Mouse (Mus musculus): ENCODE data around the gene Tmem229b. TPM values are rescaled to one million over a fixed set of nuclear protein-coding genes. Genes with fewer than 3 reads are reported as not detected.
"Not testable (repeated sequence)": the region's sequence is repeated elsewhere in the genome, so short reads cannot be mapped to it uniquely, and the experiment has no call there.

The Tmem229b gene
- polyA plus RNA-seq, 1 experiment from 2014 or later, result 3.8 TPM

- peaks cover 6% of the 10 kb centered on the region for H3K4me1 ChIP-seq
- DNase-seq (ENCODE audit: low spot score), result no peak
- H3K9me3 ChIP-seq, result no peaks in the 10 kb centered on the region
- H3K4me3 ChIP-seq, result no peak overlapping the region
- no peaks in the 10 kb centered on the region for H3K36me3 ChIP-seq (replicated peaks)
- H3K27ac ChIP-seq (replicated peaks), result no peak overlapping the region
- WGBS, result 91% methylated on average over 4 of the region's 4 CpGs
- no peaks in the 10 kb centered on the region for H3K27me3 ChIP-seq (replicated peaks; ENCODE audit: low read depth, poor library complexity, severe bottlenecking)
Observed at GRCm38 (mm10) chr12:78975836-78976235, 31.6 kb downstream of the Tmem229b start.

GRCm38 (mm10) chr12:78974767-78975166, 32.7 kb downstream of the Tmem229b start:
- Histone ChIP-seq H3K4me1 (peaks cover 6% of the 10 kb centered on the region), H3K27ac (replicated peaks) (no peak overlapping the region), H3K4me3 (no peak overlapping the region), H3K36me3 (replicated peaks) (no peaks in the 10 kb centered on the region), H3K27me3 (replicated peaks; ENCODE audit: low read depth, poor library complexity, severe bottlenecking) (no peaks in the 10 kb centered on the region), H3K9me3 (no peaks in the 10 kb centered on the region)
- DNase-seq (ENCODE audit: low spot score), result no peak
- 95% methylated on average over 5 of the region's 5 CpGs for WGBS

- DNase-seq (ENCODE audit: low spot score), result no peak
- H3K36me3 ChIP-seq (replicated peaks), result no peaks in the 10 kb centered on the region
- H3K27ac ChIP-seq (replicated peaks), result no peak overlapping the region
- H3K4me3 ChIP-seq, result no peak overlapping the region
- 68% methylated on average over 2 of the region's 2 CpGs for WGBS
- no peaks in the 10 kb centered on the region for H3K9me3 ChIP-seq
- no peaks in the 10 kb centered on the region for H3K27me3 ChIP-seq (replicated peaks; ENCODE audit: low read depth, poor library complexity, severe bottlenecking)
- peaks cover 6% of the 10 kb centered on the region for H3K4me1 ChIP-seq
Observed at GRCm38 (mm10) chr12:78973779-78974178, 33.6 kb downstream of the Tmem229b start.

- H3K4me1 ChIP-seq, result peaks cover 6% of the 10 kb centered on the region
- 40% methylated on average over 2 of the region's 2 CpGs for WGBS
- no peak overlapping the region for H3K4me3 ChIP-seq
- no peaks in the 10 kb centered on the region for H3K9me3 ChIP-seq
- no peaks in the 10 kb centered on the region for H3K36me3 ChIP-seq (replicated peaks)
- no peaks in the 10 kb centered on the region for H3K27me3 ChIP-seq (replicated peaks; ENCODE audit: low read depth, poor library complexity, severe bottlenecking)
- no peak overlapping the region for H3K27ac ChIP-seq (replicated peaks)
- no peak for DNase-seq (ENCODE audit: low spot score)
Observed at GRCm38 (mm10) chr12:78971649-78972048, 35.8 kb downstream of the Tmem229b start.

GRCm38 (mm10) chr12:78970725-78971124, 36.7 kb downstream of the Tmem229b start:
- no peak overlapping the region for H3K4me3 ChIP-seq
- no peaks in the 10 kb centered on the region for H3K27me3 ChIP-seq (replicated peaks; ENCODE audit: low read depth, poor library complexity, severe bottlenecking)
- H3K27ac ChIP-seq (replicated peaks), result no peak overlapping the region
- no peaks in the 10 kb centered on the region for H3K9me3 ChIP-seq
- H3K36me3 ChIP-seq (replicated peaks), result no peaks in the 10 kb centered on the region
- no peak for DNase-seq (ENCODE audit: low spot score)
- WGBS, result 86% methylated on average over 7 of the region's 7 CpGs
- peaks cover 6% of the 10 kb centered on the region for H3K4me1 ChIP-seq

- H3K27ac ChIP-seq (replicated peaks); H3K9me3 ChIP-seq; H3K36me3 ChIP-seq (replicated peaks); H3K4me3 ChIP-seq; DNase-seq (ENCODE audit: low spot score); H3K27me3 ChIP-seq (replicated peaks; ENCODE audit: low read depth, poor library complexity, severe bottlenecking); H3K4me1 ChIP-seq: not testable (repeated sequence)
- 94% methylated on average over 11 of the region's 11 CpGs for WGBS
Observed at GRCm38 (mm10) chr12:78964496-78964895, 42.9 kb downstream of the Tmem229b start.

- H3K4me3 ChIP-seq, result no peak overlapping the region
- H3K27ac ChIP-seq (replicated peaks), result no peak overlapping the region
- H3K4me1 ChIP-seq, result no peaks in the 10 kb centered on the region
- DNase-seq (ENCODE audit: low spot score), result no peak
- no peaks in the 10 kb centered on the region for H3K27me3 ChIP-seq (replicated peaks; ENCODE audit: low read depth, poor library complexity, severe bottlenecking)
- peaks cover 12% of the 10 kb centered on the region; the same call in 1 of the 2 replicates for H3K9me3 ChIP-seq
- no peaks in the 10 kb centered on the region for H3K36me3 ChIP-seq (replicated peaks)
- WGBS, result 87% methylated on average over 4 of the region's 4 CpGs
Observed at GRCm38 (mm10) chr12:78956405-78956804, 51.0 kb downstream of the Tmem229b start.

GRCm38 (mm10) chr12:78952484-78952883, 54.9 kb downstream of the Tmem229b start:
- H3K27me3 ChIP-seq (replicated peaks; ENCODE audit: low read depth, poor library complexity, severe bottlenecking), result no peaks in the 10 kb centered on the region
- H3K4me1 ChIP-seq, result peaks cover 2% of the 10 kb centered on the region; the same call in 1 of the 2 replicates
- no peak overlapping the region for H3K27ac ChIP-seq (replicated peaks)
- no peaks in the 10 kb centered on the region for H3K36me3 ChIP-seq (replicated peaks)
- DNase-seq (ENCODE audit: low spot score), result no peak
- no peak overlapping the region for H3K4me3 ChIP-seq
- H3K9me3 ChIP-seq, result peaks cover 10% of the 10 kb centered on the region; the same call in 1 of the 2 replicates
- 73% methylated on average over 3 of the region's 3 CpGs for WGBS

GRCm38 (mm10) chr12:78952053-78952452, 55.4 kb downstream of the Tmem229b start:
- peaks cover 7% of the 10 kb centered on the region; the same call in 1 of the 2 replicates for H3K9me3 ChIP-seq
- no peaks in the 10 kb centered on the region for H3K36me3 ChIP-seq (replicated peaks)
- peaks cover 2% of the 10 kb centered on the region; the same call in 1 of the 2 replicates for H3K4me1 ChIP-seq
- H3K27ac ChIP-seq (replicated peaks), result no peak overlapping the region
- no peaks in the 10 kb centered on the region for H3K27me3 ChIP-seq (replicated peaks; ENCODE audit: low read depth, poor library complexity, severe bottlenecking)
- 71% methylated on average over 11 of the region's 11 CpGs for WGBS
- no peak for DNase-seq (ENCODE audit: low spot score)
- H3K4me3 ChIP-seq, result no peak overlapping the region

GRCm38 (mm10) chr12:78947661-78948060, 59.8 kb downstream of the Tmem229b start:
- Histone ChIP-seq H3K27me3 (replicated peaks; ENCODE audit: low read depth, poor library complexity, severe bottlenecking) (0 out of 2 replicates have a peak, but pooled peaks cover under 1% of the 10 kb centered on the region), H3K36me3 (replicated peaks) (no peaks in the 10 kb centered on the region), H3K4me3 (no peak overlapping the region), H3K9me3 (no peaks in the 10 kb centered on the region), H3K27ac (replicated peaks) (no peak overlapping the region), H3K4me1 (peaks cover 2% of the 10 kb centered on the region; the same call in 1 of the 2 replicates)
- 47% methylated on average over 5 of the region's 5 CpGs for WGBS
- no peak for DNase-seq (ENCODE audit: low spot score)

GRCm38 (mm10) chr12:78947161-78947560, 60.3 kb downstream of the Tmem229b start:
- H3K4me1 ChIP-seq, result peaks cover 2% of the 10 kb centered on the region; the same call in 1 of the 2 replicates
- 0 out of 2 replicates have a peak, but pooled peaks cover 5% of the 10 kb centered on the region for H3K27me3 ChIP-seq (replicated peaks; ENCODE audit: low read depth, poor library complexity, severe bottlenecking)
- no peaks in the 10 kb centered on the region for H3K36me3 ChIP-seq (replicated peaks)
- H3K9me3 ChIP-seq, result no peaks in the 10 kb centered on the region
- no peak for DNase-seq (ENCODE audit: low spot score)
- no peak overlapping the region for H3K4me3 ChIP-seq
- WGBS, result 81% methylated on average over 6 of the region's 6 CpGs
- H3K27ac ChIP-seq (replicated peaks), result no peak overlapping the region

GRCm38 (mm10) chr12:78942931-78943330, 64.5 kb downstream of the Tmem229b start:
- no peak overlapping the region for H3K4me3 ChIP-seq
- H3K36me3 ChIP-seq (replicated peaks), result no peaks in the 10 kb centered on the region
- no peaks in the 10 kb centered on the region for H3K9me3 ChIP-seq
- 0 out of 2 replicates have a peak, but pooled peaks cover 5% of the 10 kb centered on the region for H3K27me3 ChIP-seq (replicated peaks; ENCODE audit: low read depth, poor library complexity, severe bottlenecking)
- no peak overlapping the region for H3K27ac ChIP-seq (replicated peaks)
- DNase-seq (ENCODE audit: low spot score), result no peak
- H3K4me1 ChIP-seq, result 0 out of 2 replicates have a peak, but pooled peaks cover 2% of the 10 kb centered on the region
- 86% methylated on average over 6 of the region's 6 CpGs for WGBS

- Histone ChIP-seq H3K27ac (replicated peaks) (no peak overlapping the region), H3K4me3 (no peak overlapping the region), H3K4me1 (peaks cover 6% of the 10 kb centered on the region), H3K27me3 (replicated peaks; ENCODE audit: low read depth, poor library complexity, severe bottlenecking) (0 out of 2 replicates have a peak, but pooled peaks cover 5% of the 10 kb centered on the region), H3K9me3 (no peaks in the 10 kb centered on the region), H3K36me3 (replicated peaks) (no peaks in the 10 kb centered on the region)
- no peak for DNase-seq (ENCODE audit: low spot score)
- WGBS, result 86% methylated on average over 5 of the region's 5 CpGs
Observed at GRCm38 (mm10) chr12:78940081-78940480, 67.3 kb downstream of the Tmem229b start.

Data from embryonic facial prominence, embryonic 10.5 days (tissue).